Mouse (Mus musculus) cerebral cortex, adult 2 months (tissue): ENCODE data around the gene Sephs1.

Experiments used
- WGBS: fragments of 180-500 bp; shearing (Covaris S2); methylation state at CpG from one replicate; pipeline ENCODE4 v1.1.7; 2018; 5-methylcytosine and 5-hydroxymethylcytosine counted together

Gene Sephs1

GRCm38 (mm10) chr2:4881350-4882248, at the start of gene Sephs1:
TSS of gene Sephs1 (plus strand) at chr2:4881564.
- under 1% methylated on average over 110 of the region's 115 CpGs for WGBS

GRCm38 (mm10) chr2:4832166-4832565, 49.2 kb upstream of the Sephs1 start:
- WGBS, result 75% methylated on average over 4 of the region's 4 CpGs

- 88% methylated on average over 2 of the region's 2 CpGs for whole genome bisulfite sequencing
Observed at GRCm38 (mm10) chr2:4849449-4849848, 31.9 kb upstream of the Sephs1 start.

DNA sequence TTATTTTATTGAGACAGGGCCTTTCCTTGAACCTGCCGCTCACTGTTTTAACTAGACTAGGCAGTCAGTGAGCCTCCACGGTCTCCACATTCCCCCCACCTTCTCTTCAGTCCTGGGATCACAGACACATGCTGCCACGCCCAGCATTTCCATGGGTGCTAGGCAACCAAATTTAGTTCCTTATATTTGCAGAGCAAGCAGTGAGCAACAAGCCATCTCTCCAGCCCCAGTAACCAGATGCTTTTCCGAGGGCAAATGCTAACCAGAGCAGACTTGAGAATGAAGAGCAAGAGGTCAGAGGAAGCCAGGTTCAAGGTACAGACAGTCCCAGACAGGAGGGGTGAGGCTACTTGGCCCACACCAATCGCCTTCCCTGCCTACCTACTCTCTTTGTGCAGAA, 24.2 kb upstream of the Sephs1 start:
- 65% methylated on average over 5 of the region's 5 CpGs for WGBS

- WGBS, result 84% methylated on average over 10 of the region's 10 CpGs
Observed at GRCm38 (mm10) chr2:4858161-4858560, 23.2 kb upstream of the Sephs1 start.

- 39% methylated on average over 7 of the region's 7 CpGs for WGBS
Observed at GRCm38 (mm10) chr2:4864008-4864816, 17.2 kb upstream of the Sephs1 start.

DNA sequence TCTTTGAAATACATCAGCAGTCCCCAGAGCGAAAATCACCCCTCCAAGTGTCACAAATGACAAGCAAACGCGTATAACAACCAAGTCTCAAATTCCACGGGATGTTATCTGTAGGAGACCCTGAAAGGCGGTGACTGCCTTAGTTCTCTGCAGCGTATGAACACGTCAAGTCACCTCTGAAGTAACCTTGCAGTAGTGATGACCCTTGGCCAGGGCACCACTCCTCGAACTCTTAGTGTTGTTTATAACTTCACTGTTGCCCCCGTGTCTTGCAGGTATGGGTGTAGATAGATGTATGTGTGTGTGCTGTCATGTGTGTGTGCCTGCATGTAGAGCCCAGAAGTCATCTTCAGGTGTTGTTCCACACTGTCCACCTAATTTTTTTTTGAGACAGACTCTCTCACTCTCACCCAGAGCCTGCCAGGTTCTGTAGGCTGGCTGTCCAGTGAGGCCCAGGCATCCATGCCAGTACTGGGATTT, 16.5 kb upstream of the Sephs1 start:
- 50% methylated on average over 9 of the region's 9 CpGs for WGBS

DNA sequence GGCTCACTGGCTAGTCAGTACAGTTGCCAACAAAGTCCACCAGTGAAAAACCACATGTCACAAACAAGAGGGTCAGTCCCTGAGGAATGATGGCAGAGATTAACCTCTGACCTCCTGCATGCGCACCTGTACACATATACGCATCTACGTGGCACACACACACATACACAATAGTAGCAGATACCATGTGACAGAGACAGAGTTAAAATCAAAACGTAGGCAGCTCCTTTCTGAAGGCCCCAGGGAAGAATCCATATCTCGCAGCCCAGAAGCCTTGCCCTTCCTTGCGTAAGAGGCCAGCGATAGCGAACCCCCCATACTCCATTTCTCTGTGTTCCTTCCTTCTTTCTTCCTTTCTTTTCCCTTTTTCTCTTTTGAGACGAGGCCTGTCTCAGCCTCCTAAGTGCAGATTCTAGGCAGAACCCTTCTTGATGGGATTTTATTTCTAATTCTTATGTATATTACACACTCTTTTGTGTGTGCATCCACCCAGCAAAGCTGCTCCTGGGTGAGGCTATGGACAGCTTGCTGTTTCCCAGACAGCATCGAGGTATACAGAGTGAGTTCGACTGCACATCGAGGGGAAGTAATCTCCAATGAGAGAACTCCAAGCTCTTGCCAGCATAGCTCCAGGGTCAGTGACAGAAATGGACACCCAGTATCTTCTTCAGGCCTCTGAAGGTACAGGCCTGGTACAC, 13.2 kb upstream of the Sephs1 start:
- WGBS, result 91% methylated on average over 12 of the region's 12 CpGs

DNA sequence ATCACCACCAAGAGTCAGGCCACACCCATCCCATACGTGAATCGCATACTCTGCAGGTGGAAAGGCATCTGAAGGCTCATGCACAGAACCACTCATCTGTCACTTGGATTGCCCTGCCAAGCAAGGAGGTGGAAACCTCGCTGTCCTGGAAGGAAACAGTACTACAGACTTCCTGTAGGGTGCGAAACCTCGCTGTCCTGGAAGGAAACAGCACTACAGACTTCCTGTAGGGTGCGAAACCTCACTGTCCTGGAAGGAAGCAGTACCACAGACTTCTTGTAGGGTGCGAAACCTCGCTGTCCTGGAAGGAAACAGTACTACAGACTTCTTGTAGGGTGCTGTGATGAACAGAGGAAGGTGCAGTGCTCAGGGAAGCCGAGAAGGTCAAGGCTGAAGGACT, 8.6 kb upstream of the Sephs1 start:
- WGBS, result 82% methylated on average over 9 of the region's 9 CpGs

- 83% methylated on average over 6 of the region's 6 CpGs for WGBS
Observed at GRCm38 (mm10) chr2:4873331-4873730, 8.0 kb upstream of the Sephs1 start.

DNA sequence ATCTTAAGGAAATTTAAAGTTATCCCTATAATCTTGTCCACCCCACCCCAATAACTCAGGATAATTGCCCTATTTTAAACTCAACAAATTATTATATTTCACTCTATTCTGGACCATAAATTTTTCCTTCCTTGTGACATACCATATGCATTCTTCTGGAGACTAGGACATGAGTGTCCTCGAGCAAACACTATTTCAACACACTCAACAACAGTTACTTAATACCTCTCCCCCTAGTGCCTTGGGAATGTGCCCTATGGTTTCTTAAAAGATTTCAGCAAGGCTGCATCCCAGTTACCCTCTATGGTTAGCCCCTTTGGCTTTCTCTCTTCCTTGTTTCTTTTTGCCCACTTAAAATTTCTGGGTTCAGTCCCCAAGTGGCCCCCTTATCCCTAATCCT, 6.3 kb upstream of the Sephs1 start:
- 80% methylated on average over 1 of the region's 1 CpGs for WGBS

GRCm38 (mm10) chr2:4876131-4876530, 5.2 kb upstream of the Sephs1 start:
- WGBS, result 69% methylated on average over 3 of the region's 3 CpGs

- 3% methylated on average over 20 of the region's 20 CpGs for WGBS
Observed at GRCm38 (mm10) chr2:4880737-4881349, 521 bp upstream of the Sephs1 start.

GRCm38 (mm10) chr2:4882249-4882791, 956 bp downstream of the Sephs1 start:
- under 1% methylated on average over 63 of the region's 63 CpGs for WGBS

DNA sequence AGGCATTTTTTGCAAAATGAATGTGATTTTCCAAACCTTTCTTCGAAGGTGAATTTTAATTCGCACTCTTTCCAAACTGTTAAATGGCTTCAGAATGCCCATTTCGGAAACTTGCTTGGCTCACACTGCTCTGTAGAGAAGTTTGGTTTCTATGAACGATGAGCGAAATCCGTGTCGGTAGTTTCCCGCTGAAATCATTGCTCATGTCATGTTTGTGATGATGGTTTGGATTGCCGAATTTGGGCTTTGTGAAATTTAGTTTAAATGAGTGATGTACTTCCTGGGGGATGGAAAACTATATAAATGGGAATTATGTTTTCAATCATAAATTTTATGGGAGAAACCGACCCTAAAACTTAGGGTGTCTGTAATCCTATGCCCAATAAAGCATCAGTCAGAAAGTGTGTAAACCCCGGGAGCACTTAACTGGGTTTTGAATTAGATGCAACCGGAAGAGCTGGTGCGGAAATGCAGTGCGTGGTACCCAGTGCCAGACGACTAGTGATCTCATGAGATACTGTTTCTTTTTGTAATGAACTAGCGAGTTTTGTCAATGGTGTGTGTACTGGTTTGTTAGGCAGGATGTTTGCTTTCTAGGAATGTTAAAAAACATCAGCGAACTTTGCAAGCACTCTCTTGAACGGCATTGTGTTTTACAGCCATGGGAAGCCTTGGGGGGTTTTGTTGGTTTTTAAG, 1.8 kb downstream of the Sephs1 start:
- 3% methylated on average over 18 of the region's 18 CpGs for WGBS

- WGBS, result 89% methylated on average over 6 of the region's 6 CpGs
Observed at GRCm38 (mm10) chr2:4886896-4887295, 5.5 kb downstream of the Sephs1 start.

DNA sequence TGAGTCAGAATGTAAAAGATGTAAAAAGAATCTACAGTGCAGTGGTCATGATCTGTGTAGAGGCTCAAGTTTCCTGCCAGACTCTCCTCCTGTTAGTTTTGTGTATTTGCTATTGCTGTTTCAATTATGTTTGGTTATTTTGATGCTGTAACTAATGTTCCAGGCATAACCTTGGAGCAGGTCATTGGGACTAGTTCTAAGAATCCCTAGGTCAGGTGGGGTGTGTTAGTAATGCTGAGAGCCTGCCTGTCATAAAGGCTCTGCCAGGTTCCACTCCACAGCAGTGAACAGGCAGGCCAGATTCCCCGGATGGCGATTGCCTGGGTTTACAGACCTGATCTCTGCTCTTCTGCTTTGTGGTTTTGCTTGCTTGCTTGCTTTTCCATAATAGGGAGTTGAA, 14.2 kb downstream of the Sephs1 start:
- WGBS, result 92% methylated on average over 2 of the region's 2 CpGs

DNA sequence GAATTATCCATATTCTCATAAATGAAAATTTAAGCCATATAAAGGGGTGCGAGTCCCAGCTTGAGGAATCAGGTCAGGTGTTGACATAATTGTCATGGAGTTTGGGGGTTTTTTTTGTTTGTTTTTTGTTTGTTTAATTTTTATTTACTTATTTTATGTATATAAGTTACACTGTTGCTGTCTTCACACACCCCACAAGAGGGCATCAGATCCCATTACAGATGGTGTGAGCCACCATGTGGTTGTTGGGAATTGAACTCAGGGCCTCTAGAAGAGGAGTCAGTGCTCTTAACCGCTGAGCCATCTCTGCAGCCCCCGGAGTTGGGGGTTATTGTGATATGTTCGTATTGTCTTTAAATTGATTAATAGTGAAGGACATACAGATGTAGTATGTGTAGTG, 15.6 kb downstream of the Sephs1 start:
- 97% methylated on average over 4 of the region's 4 CpGs for WGBS

DNA sequence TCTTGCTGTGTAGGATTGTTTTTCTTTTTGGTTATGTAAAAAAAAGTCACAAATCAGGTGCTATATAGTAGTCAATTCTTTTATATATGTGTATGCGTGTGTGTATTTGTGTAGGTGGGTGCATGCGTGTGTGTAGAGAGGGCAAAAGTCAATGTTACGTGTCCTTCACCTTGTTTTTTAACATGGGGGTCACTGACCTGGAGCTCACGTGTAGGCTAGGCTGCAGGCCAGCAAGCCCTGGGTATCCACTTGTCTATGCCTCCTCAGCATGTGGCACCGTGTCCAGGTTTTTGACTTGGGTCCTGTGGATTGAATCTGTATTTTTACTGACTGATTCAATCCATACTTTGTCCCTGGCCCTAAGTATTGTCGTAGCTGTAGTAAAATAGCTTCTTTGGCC, 19.3 kb downstream of the Sephs1 start:
- WGBS, result 93% methylated on average over 6 of the region's 6 CpGs

DNA sequence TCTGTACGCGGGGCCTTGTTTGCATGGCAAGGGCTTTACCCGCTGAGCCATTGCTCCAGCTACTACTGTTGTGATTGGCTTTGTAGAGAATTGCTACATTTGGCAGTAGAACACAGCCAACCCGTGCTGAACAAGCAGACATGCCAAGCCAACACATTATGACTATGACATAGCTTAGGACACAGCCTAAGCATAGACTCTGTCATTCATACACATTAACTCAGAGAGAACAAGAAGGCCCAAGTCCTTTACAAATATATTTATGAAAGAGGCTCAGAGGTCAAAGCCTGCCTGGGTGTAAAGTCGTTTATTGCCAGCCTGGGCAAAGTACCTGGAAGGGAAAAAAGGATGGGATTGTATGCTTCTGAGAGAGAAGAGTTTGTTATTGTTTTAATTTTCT, 21.0 kb downstream of the Sephs1 start:
- WGBS, result 81% methylated on average over 5 of the region's 5 CpGs

- 87% methylated on average over 6 of the region's 6 CpGs for WGBS
Observed at GRCm38 (mm10) chr2:4907120-4907519, 25.8 kb downstream of the Sephs1 start.
